Mouse (Mus musculus) heart, postnatal 14 days (tissue): Measurements from ENCODE around the gene Rnf128. TPM values are rescaled to one million over a fixed set of nuclear protein-coding genes. Genes with fewer than 3 reads are reported as not detected.

Experiments
- DNase-seq, 2 experiments: peaks; one replicate each; pipeline ENCODE4 v3.0.0; 2021 to 2022
- intact Hi-C: fragments of 180-260 bp; cut with DNase I; formaldehyde crosslinking; loops from one replicate; pipeline ENCODE4 v1.15.1; 2025
- total RNA-seq, 2 experiments: library from RNA; stranded (reverse); gene quantifications; 2 replicates each; pipeline ENCODE4 v1.2.3; 2021

Gene Rnf128
- total RNA-seq, 2 experiments from 2014 or later: 63.5 to 65.2 TPM

- intact Hi-C loops: no loop called here
- peak in 1 of 2 experiments; percentile 12 for DNase-seq
Measured at GRCm38 (mm10) chrX:139610765-139611300, 47.7 kb downstream of the Rnf128 start.

GRCm38 (mm10) chrX:139614761-139615160 is 51.6 kb downstream of the Rnf128 start:
- DNase-seq: no peak
- intact Hi-C loops: no loop called here

- intact Hi-C loops: no loop called here
Measured at GRCm38 (mm10) chrX:139622071-139622470, 59.0 kb downstream of the Rnf128 start.

GRCm38 (mm10) chrX:139634758-139635157 is 71.6 kb downstream of the Rnf128 start:
- no peak for DNase-seq
- intact Hi-C loops: no loop called here

More at GRCm38 (mm10) chrX:139622071-139622470, 59.0 kb downstream of the Rnf128 start:
- no peak for DNase-seq

- DNase-seq: no peak
- intact Hi-C loops: no loop called here
Measured at GRCm38 (mm10) chrX:139639744-139640143, 76.6 kb downstream of the Rnf128 start.

- no peak for DNase-seq
- intact Hi-C loops: no loop called here
Measured at GRCm38 (mm10) chrX:139640418-139640817, 77.3 kb downstream of the Rnf128 start.

- DNase-seq: no peak
- intact Hi-C loops: loop anchor here (10.0 kb wide), 1 partner anchor 57 kb away; no protein-coding TSS in a partner anchor
Measured at GRCm38 (mm10) chrX:139652226-139652625, 89.1 kb downstream of the Rnf128 start.

- intact Hi-C loops: loop anchor here (10.0 kb wide), 1 partner anchor 58 kb away; no protein-coding TSS in a partner anchor
- DNase-seq: peak in 1 of 2 experiments; percentile 3
Measured at GRCm38 (mm10) chrX:139653292-139653691, 90.2 kb downstream of the Rnf128 start.

GRCm38 (mm10) chrX:139654350-139655063 is 91.4 kb downstream of the Rnf128 start:
- intact Hi-C loops: loop anchor here (10.0 kb wide), 1 partner anchor 60 kb away; no protein-coding TSS in a partner anchor
- DNase-seq: no peak

GRCm38 (mm10) chrX:139662111-139662510 is 99.0 kb downstream of the Rnf128 start:
- DNase-seq: no peak
- intact Hi-C loops: no loop called here

GRCm38 (mm10) chrX:139665829-139666228 is 102.7 kb downstream of the Rnf128 start:
- intact Hi-C loops: loop anchor here (2.0 kb wide), 1 partner anchor 251 kb away; no protein-coding TSS in a partner anchor
- DNase-seq: no peak

GRCm38 (mm10) chrX:139684410-139684774 is 121.3 kb downstream of the Rnf128 start:
- DNase-seq: no peak
- intact Hi-C loops: loop anchor here (10.0 kb wide), 1 partner anchor 470 kb away; the partner anchor contains the start of gene Mum1l1

- intact Hi-C loops: loop anchor here (10.0 kb wide), 1 partner anchor 470 kb away; the partner anchor contains the start of gene Mum1l1
- peak; percentile 75 to 78 for DNase-seq
Measured at GRCm38 (mm10) chrX:139684775-139685695, 121.9 kb downstream of the Rnf128 start, which contains the start of gene Tbc1d8b. Gene Tbc1d8b (plus strand): TSS chrX:139684996.

GRCm38 (mm10) chrX:139714381-139714780 is 151.3 kb downstream of the Rnf128 start, which contains the start of gene Gm15013:
Gene Gm15013 (minus strand): TSS chrX:139714481.
- DNase-seq: no peak
- intact Hi-C loops: no loop called here

- intact Hi-C loops: no loop called here
- DNase-seq: no peak
Measured at GRCm38 (mm10) chrX:139722350-139722749, 159.2 kb downstream of the Rnf128 start.

Other genes starting within 250 kb of the Rnf128 start
- not detected for gene Trap1a, start 229.6 kb upstream of the Rnf128 start, total RNA-seq
- under 1 TPM; 0.12 to 0.24 TPM for gene D330045A20Rik, start 82.9 kb upstream of the Rnf128 start, total RNA-seq
- gene Tbc1d8b, start 121.7 kb downstream of the Rnf128 start, total RNA-seq: 1 to 10 TPM; 6.0 to 6.6 TPM
- gene Gm15013, start 151.2 kb downstream of the Rnf128 start, total RNA-seq: not detected
- not detected for gene Ripply1, start 219.0 kb downstream of the Rnf128 start, total RNA-seq
- not detected for gene Cldn2, start 237.5 kb downstream of the Rnf128 start, total RNA-seq